Mouse (Mus musculus) embryonic facial prominence, embryonic 12.5 days (tissue): ENCODE results near the gene Cyth4. TPM values are rescaled to one million over a fixed set of nuclear protein-coding genes. Genes with fewer than 3 reads are reported as not detected.

Source experiments
- polyA plus RNA-seq: library from polyadenylated mRNA; unstranded; fragments of >200 nt; fragmentation: Nextera tagmentation; extraction: Ambion mirVana; gene quantifications from 2 replicates; pipeline ENCODE4 v1.2.1, GENCODE M21; 2016

Cyth4 gene
- polyA plus RNA-seq, 1 experiment from 2014 or later, result 6.6 TPM

Other genes with a start within 250 kb of the Cyth4 start
- gene Tex33, start 201.1 kb upstream of the Cyth4 start, polyA plus RNA-seq, result not detected in 2 replicates
- 10.1 and 11.9 TPM in 2 replicates for gene Tst, start 191.1 kb upstream of the Cyth4 start, polyA plus RNA-seq
- 1.6 and 2.1 TPM in 2 replicates for gene Mpst, start 190.6 kb upstream of the Cyth4 start, polyA plus RNA-seq
- 56.1 and 58.9 TPM in 2 replicates for gene Kctd17, start 168.5 kb upstream of the Cyth4 start, polyA plus RNA-seq
- 0.66 and 1.4 TPM in 2 replicates for gene Tmprss6, start 128.4 kb upstream of the Cyth4 start, polyA plus RNA-seq
- gene Il2rb, start 101.8 kb upstream of the Cyth4 start, polyA plus RNA-seq, result 0.06 and 0.09 TPM in 2 replicates
- gene C1qtnf6, start 65.6 kb upstream of the Cyth4 start, polyA plus RNA-seq, result 21.0 and 22.9 TPM in 2 replicates
- not detected in 2 replicates for gene Sstr3, start 52.4 kb upstream of the Cyth4 start, polyA plus RNA-seq
- gene Rac2, start 24.3 kb upstream of the Cyth4 start, polyA plus RNA-seq, result 7.6 TPM in 2 replicates
- gene Elfn2, start 121.7 kb downstream of the Cyth4 start, polyA plus RNA-seq, result 0.06 and 0.19 TPM in 2 replicates
- 29.1 and 29.3 TPM in 2 replicates for gene Mfng, start 176.4 kb downstream of the Cyth4 start, polyA plus RNA-seq
- gene Card10, start 206.0 kb downstream of the Cyth4 start, polyA plus RNA-seq, result 3.6 TPM in 2 replicates
- 25.6 and 25.7 TPM in 2 replicates for gene Cdc42ep1, start 245.6 kb downstream of the Cyth4 start, polyA plus RNA-seq